Mouse (Mus musculus) thymus, postnatal 10 days (tissue): ENCODE measurements around the gene Prkcb.

Source experiments
- DNase-seq, 2 experiments: peaks; one replicate each; pipeline ENCODE4 v3.0.0; 2021; ENCODE audit warnings: low spot score in 2 of 2

Prkcb gene

DNA sequence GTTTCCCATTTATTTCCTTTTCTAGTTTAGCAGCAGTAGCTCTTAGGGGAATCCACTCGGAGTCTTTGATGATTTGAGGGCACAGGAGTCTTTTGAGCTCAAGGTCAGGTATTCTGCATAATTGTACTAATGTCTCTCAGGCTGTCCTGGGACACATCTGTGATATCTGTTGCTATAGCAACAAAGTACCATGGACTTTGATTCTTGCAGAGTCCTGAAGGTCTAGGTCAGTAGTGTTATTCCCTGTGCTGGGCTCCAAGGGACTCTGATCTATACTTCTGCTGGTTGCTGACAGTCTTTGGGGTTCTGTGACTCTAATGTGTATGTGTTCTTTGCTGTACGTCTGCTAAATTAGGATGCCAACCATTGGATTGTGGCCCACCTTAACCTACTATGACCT, 171.5 kb downstream of the Prkcb start:
- DNase-seq: no peak

- DNase-seq: no peak
These were observed 177.4 kb downstream of the Prkcb start for GRCm38 (mm10) chr7:122465823-122466549.

GRCm38 (mm10) chr7:122466722-122467121, 178.2 kb downstream of the Prkcb start:
- DNase-seq: no peak

GRCm38 (mm10) chr7:122467831-122468230, 179.3 kb downstream of the Prkcb start:
- DNase-seq: no peak

DNA sequence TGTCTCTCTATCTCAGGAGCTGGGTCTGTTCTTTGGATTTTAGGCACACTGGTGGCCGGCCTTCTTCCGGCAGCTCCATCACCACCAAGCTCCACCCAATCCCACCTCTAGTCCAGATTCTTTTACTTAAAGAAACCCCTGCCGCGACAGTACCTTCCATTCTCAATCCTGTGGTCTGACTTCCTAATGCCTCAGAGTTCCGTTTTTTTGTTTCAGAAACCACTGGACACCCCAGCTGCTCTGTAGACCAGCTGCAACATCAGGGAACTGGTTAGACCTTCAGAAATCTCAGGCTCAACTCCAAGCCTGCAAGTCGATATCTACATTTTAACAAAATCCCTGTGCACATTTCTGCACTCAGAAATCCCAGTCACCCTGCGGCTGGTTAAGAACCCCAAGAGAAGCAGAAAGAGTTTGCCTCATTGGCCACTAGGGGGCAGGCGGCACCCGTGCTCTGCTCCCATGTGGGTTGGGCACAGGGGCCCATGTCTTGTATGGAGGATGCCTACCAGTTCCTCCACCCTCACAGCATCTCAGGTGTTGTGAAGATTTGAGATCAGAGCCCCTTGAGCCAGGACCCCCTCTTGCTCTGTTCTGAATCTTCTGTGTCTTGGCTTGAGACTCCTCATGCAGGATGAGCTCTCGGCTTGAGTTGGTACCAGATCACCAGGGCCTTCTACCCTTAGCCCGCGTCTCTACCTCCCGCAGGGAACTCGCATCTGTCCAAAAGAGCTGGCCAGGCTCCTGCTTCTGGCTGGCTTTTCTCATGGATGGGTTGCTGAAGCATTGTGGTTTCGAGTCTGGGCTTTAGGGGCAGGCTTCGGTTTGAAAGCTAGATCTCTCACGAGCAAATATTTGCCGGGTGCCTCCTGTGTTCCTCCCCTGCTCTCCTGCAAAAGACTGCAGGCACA, 182.1 kb downstream of the Prkcb start:
- DNase-seq: peak; percentile 32 to 64

- no peak for DNase-seq
These were observed 183.7 kb downstream of the Prkcb start for GRCm38 (mm10) chr7:122472223-122472622.

GRCm38 (mm10) chr7:122475038-122475437, 186.5 kb downstream of the Prkcb start:
- DNase-seq: no peak

DNA sequence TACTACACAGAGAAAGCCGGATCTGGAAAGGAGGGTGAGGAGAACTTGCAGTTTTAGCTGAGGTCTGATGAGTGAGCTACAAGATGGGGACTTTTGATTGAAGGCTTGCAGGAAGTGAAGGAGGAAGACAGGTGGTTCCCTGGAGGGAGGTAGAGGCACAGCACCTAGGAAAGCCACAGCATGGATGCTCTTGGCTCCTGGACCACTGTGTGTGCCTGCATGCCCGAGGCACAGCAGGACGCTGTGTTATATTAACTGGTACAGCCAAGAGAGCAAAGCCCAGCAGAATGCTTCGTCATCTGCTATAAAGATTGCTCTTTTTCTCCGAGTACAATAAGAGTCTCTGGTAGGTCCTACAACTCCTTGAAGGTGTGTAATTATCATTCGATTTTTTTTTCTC, 188.1 kb downstream of the Prkcb start:
- DNase-seq: no peak

DNA sequence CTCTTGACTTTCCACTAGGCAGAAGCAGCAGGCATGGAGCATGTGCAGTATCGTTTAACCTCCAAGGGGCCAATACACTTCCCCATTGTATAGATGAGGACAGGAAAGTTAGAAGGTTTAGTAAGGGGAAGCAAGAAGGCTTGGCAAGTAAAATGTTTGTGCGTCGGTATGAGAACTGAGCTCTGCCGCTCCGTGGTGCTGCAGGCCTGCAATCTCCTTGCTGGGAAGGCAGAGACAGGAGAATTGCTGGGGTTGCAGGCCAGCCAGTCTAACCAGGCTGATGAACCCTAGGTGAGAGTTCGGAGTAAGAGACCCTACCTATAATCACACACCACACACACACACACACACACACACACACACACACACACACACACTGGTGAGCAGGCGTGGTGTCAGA, 188.6 kb downstream of the Prkcb start:
- DNase-seq: no peak

- DNase-seq: no peak
These were observed 189.3 kb downstream of the Prkcb start for GRCm38 (mm10) chr7:122477566-122478564.

- no peak for DNase-seq
These were observed 195.4 kb downstream of the Prkcb start for GRCm38 (mm10) chr7:122483949-122484348.

DNA sequence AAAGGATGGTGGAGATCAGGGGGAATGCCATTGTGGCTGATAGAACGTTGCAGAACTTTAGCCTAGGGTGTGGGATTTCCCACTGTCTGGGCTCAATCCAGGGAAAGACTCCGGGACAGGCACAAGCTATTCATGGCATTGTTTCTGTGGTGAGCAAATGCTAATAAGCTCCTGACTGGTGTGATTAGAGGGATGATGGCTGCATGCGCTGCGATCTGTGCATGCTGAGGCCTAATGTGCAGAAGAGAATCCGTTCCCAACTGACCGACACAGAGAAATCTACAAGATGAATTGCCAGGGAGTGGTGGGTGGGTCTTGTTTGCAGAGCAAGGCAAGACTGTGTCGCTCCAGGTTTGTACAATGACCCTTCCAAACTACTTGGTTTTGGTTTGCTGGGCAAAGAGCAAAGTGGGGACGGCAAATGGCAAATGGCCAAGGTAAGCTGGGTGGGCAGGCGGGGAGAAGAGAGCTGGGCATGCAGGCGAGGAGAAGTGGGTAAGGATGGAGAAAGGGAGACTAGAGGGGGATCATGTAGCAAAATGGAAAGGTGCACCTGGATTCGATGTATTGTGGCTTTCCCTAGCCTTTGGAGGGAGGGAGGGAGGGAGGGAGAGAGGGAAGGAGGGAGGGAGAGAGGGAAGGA, 199.5 kb downstream of the Prkcb start:
- DNase-seq: no peak

DNA sequence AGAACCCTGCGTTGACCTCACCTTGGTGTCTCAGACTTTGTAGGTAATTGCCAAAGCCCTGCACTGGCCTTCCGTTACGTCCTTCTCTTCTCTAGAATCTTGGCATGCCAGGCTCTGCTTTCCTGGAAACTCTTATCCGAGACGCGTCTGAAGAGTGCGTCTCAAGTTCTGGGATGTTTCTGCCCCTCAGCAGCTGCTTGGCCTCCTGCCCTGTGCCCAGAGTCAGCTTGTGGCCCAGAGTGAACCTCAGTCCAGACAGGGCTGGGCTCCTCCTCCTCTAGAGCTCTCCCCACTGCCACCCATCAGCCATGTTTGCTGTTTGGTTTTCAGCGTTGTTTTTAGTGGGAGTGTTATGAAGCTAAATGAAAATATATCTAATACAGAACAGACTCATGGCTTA, 203.5 kb downstream of the Prkcb start:
- no peak for DNase-seq

- no peak for DNase-seq
These were observed 204.4 kb downstream of the Prkcb start for GRCm38 (mm10) chr7:122492936-122493335.

GRCm38 (mm10) chr7:122494088-122494487, 205.5 kb downstream of the Prkcb start:
- no peak for DNase-seq

DNA sequence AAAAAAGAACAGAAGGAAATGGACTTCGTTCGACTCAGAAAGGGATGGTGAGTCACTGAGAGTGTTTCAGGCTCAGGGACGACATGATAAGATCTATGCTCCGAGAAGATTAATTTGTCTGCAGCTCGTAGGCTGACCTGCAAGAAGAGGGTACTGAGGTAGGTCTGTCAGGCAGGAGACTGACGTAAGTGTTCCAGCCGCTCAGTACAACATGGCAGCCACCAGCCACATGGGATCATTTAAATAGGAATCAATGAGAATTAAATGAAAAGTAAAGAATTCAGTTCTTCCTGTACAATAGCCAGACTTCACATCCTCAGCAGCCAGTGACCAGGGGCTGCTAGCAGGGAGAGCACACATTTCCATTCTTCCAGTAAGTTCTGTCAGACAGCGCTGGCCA, 209.0 kb downstream of the Prkcb start:
- DNase-seq: no peak

GRCm38 (mm10) chr7:122498461-122498860, 209.9 kb downstream of the Prkcb start:
- DNase-seq: no peak

- DNase-seq: no peak
These were observed 211.4 kb downstream of the Prkcb start for GRCm38 (mm10) chr7:122499743-122500597.

DNA sequence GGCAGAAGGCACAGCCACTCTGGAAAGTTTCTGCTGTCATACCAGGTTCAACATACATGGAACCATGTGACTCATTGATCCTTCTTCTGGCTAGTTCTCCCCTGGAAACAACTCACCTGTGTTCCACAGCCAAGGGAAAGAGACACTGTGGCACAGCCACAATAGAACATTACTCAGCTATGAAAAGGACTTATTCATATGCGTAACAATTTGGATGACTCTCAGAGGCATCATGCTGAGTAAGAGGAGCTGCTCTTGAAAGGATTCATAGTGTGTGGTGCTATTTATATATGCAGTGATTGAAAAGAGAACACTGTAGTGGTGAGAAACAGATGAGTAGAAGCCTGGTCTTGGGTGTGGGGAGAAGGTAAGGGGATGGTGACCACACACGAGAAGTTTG, 217.9 kb downstream of the Prkcb start:
- DNase-seq: no peak

DNA sequence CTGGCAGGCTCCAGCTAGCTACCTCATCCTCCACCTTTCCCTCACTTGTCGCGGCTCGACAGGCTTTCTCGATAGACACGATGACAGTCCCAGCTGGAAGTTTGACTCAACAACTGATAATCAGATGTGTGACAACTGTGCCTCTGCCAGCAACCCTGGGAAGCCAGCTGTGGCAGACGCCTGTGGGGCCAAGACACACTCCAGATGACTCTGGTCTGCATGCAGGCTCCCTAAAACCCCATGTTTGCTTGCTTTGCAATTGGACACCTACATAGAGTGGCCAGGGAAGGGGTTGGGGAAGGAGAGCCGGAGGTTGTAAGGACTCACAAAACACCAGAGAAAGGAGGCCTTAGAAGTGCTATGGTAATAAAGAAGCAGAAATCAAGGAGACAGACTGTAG, 221.4 kb downstream of the Prkcb start:
- no peak for DNase-seq
